Mouse (Mus musculus): Measurements from ENCODE around the gene Sync.

DNA sequence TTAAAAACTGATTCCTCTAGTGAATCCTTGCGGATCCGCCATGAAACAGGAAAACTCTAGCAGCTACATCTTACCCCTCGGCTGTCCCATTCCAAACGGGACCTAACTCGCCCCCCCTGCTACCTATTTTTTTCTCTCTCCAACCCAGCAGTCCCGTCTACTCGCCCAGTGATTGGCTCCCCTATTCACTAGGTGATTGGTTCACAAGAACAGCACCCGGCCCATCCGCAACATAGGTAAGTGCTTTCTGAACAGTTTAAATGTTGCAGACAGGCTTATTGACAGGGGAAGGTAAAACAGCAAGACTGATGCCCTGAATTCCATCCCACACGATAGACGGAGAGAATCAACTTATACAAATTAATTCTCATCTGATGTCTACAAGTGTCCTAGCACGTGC is 65.8 kb downstream of the Sync start:
- no peak for TF ChIP-seq CTCF (conservative IDR thresholded peaks at IDR 0.05 in 1 of 2, IDR thresholded peaks at IDR 0.05 in 1 of 2; ENCODE audit: low read depth in 2 of 2, low read length in 2 of 2)
- no peak for TF ChIP-seq MXI1 (IDR thresholded peaks at IDR 0.05; ENCODE audit: low read depth, low read length)
- no peak for TF ChIP-seq ELF1 (IDR thresholded peaks at IDR 0.05; ENCODE audit: low read depth, low read length)
- TF ChIP-seq POLR2A (IDR thresholded peaks at IDR 0.05; ENCODE audit: low read depth, low read length) = no peak
- TF ChIP-seq BHLHE40 (IDR thresholded peaks at IDR 0.05; ENCODE audit: low read depth, low read length) = no peak
- TF ChIP-seq EP300 (IDR thresholded peaks at IDR 0.05; ENCODE audit: low read length) = no peak
- TF ChIP-seq HCFC1 (IDR thresholded peaks at IDR 0.05; ENCODE audit: low read depth, low read length) = no peak
- no peak for TF ChIP-seq POLR2AphosphoS2 (IDR thresholded peaks at IDR 0.05; ENCODE audit: low read depth, low read length)
- no peak for TF ChIP-seq ZNF384 (IDR thresholded peaks at IDR 0.05; ENCODE audit: low read depth, low read length)
- no peak for TF ChIP-seq USF1 (IDR thresholded peaks at IDR 0.05; ENCODE audit: low read depth, low read length)
- TF ChIP-seq CHD2 (IDR thresholded peaks at IDR 0.05; ENCODE audit: low read length) = no peak
- no peak for TF ChIP-seq RAD21 (IDR thresholded peaks at IDR 0.05; ENCODE audit: low read depth, low read length)

Data from CH12.LX (cell line).